Mouse (Mus musculus): ENCODE measurements around the gene Hnrnpa1.

DNA sequence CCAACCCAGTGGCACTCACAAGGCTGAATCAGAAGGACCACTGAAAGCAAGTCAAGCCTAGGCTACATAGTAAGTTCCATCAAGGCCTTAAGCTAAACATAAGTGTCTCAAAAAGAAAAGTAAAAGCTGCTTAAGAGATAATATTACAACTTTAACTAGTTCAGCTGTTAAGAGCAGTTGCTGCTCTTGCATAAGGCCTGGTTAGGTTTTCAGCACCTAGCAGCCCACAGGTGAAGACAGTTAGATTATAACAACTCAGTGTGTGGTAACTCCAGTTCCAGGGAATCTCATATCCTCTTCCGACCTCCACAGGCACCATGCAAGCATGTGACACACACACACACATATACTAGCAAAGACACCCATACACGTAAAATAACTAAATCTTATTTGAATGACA, 12.7 kb upstream of the Hnrnpa1 start:
- TF ChIP-seq POLR2A (IDR thresholded peaks at IDR 0.05; ENCODE audit: extremely low read depth, insufficient read depth, low read length) (no peak), CTCF (IDR thresholded peaks at IDR 0.05; ENCODE audit: low read depth, low read length) (no peak)
